Mouse (Mus musculus): Measurements from ENCODE around the gene Trmt44. TPM values are rescaled to one million over a fixed set of nuclear protein-coding genes. Genes with fewer than 3 reads are reported as not detected.

The Trmt44 gene
- total and polyA plus RNA-seq, 3 experiments, result 6.5 to 7.9 (median 7.5) TPM

GRCm38 (mm10) chr5:35606800-35607199, 31.9 kb upstream of the Trmt44 start:
- H3K4me2 ChIP-seq (ENCODE audit: insufficient read depth, low read depth, poor library complexity, severe bottlenecking), result no peak overlapping the region
- H3K4me3 ChIP-seq (replicated peaks in 1 of 3; ENCODE audit: low read depth in 2 of 3, low read length in 2 of 3, poor library complexity in 1 of 3), result no peak overlapping the region
- TF ChIP-seq E2F4 (IDR thresholded peaks at IDR 0.05; ENCODE audit: insufficient replicate concordance, low read depth, low read length), result no peak
- TF ChIP-seq ZMIZ1 (IDR thresholded peaks at IDR 0.05; ENCODE audit: low read depth, low read length), result no peak
- TF ChIP-seq RCOR1 (conservative IDR thresholded peaks at IDR 0.05; ENCODE audit: low read depth, low read length), result no peak
- TF ChIP-seq USF2 (conservative IDR thresholded peaks at IDR 0.05; ENCODE audit: low read depth, low read length), result no peak
- TF ChIP-seq USF1 (IDR thresholded peaks at IDR 0.05; ENCODE audit: low read depth, low read length), result no peak
- no peaks in the 10 kb centered on the region for H3K9me3 ChIP-seq (replicated peaks; ENCODE audit: low read length)
- no peak for DNase-seq (ENCODE audit: extremely low read depth)
- H3K9ac ChIP-seq (ENCODE audit: insufficient read depth, low read depth), result no peak overlapping the region
- dilution Hi-C loops (cut with MboI; ENCODE audit: extremely low pct_ligation_motif_present, extremely low pct_unique_long_range_greater_than_20kb, low sequenced_read_pairs) (no loop called here), in situ Hi-C loops (cut with MboI; ENCODE audit: low pct_ligation_motif_present, low pct_unique_long_range_greater_than_20kb, low sequenced_read_pairs) (no loop called here)
- H3K27me3 ChIP-seq (replicated peaks), result no peaks in the 10 kb centered on the region
- no peak overlapping the region for H3K27ac ChIP-seq (ENCODE audit: insufficient read depth, low read depth)
- no peaks in the 10 kb centered on the region for H3K79me2 ChIP-seq (replicated peaks; ENCODE audit: control insufficient read depth, extremely low read depth, insufficient read depth, poor library complexity, severe bottlenecking)
- peaks cover 54 to 98% of the 10 kb centered on the region in 2 experiments for H3K36me3 ChIP-seq (replicated peaks in 1 of 2; ENCODE audit: control insufficient read depth in 1 of 2, insufficient read depth in 1 of 2, low read length in 1 of 2)
- peaks cover 0 to 19% of the 10 kb centered on the region in 2 experiments; a peak in 2 of 4 replicates for H3K4me1 ChIP-seq (ENCODE audit: control insufficient read depth in 1 of 2, insufficient read depth in 2 of 2)

DNA sequence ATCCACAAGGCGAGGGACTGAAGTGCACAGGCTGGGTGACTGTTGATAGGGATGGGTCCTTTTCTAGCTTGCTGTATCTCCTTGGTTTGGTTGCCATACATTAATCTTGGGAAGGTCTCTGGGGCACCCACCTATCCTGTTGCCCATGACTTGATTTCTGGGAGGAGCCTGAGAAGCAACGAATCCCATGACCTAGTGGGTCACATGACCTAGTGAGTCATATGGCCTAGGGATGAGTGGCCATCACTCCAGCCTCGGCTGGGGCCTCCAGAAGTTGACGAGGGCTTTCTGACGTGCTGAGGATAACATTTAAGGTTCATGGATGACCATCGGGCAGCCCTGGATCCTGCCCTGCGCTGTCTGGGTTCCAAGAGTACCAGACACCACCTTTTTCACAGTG, 30.5 kb upstream of the Trmt44 start:
- H3K36me3 ChIP-seq (replicated peaks in 1 of 2; ENCODE audit: control insufficient read depth in 1 of 2, insufficient read depth in 1 of 2, low read length in 1 of 2), result peaks cover 53 to 96% of the 10 kb centered on the region in 2 experiments
- dilution Hi-C loops (cut with MboI; ENCODE audit: extremely low pct_ligation_motif_present, extremely low pct_unique_long_range_greater_than_20kb, low sequenced_read_pairs) (no loop called here), in situ Hi-C loops (cut with MboI; ENCODE audit: low pct_ligation_motif_present, low pct_unique_long_range_greater_than_20kb, low sequenced_read_pairs) (no loop called here)
- H3K27me3 ChIP-seq (replicated peaks), result no peaks in the 10 kb centered on the region
- H3K27ac ChIP-seq (ENCODE audit: insufficient read depth, low read depth), result no peak overlapping the region
- H3K4me2 ChIP-seq (ENCODE audit: insufficient read depth, low read depth, poor library complexity, severe bottlenecking), result no peak overlapping the region
- no peak overlapping the region for H3K9ac ChIP-seq (ENCODE audit: insufficient read depth, low read depth)
- no peak overlapping the region for H3K4me3 ChIP-seq (replicated peaks in 1 of 3; ENCODE audit: low read depth in 2 of 3, low read length in 2 of 3, poor library complexity in 1 of 3)
- no peak for DNase-seq (ENCODE audit: extremely low read depth)
- H3K4me1 ChIP-seq (ENCODE audit: control insufficient read depth in 1 of 2, insufficient read depth in 2 of 2), result peaks cover 0 to 19% of the 10 kb centered on the region in 2 experiments; a peak in 2 of 4 replicates
- no peaks in the 10 kb centered on the region for H3K9me3 ChIP-seq (replicated peaks; ENCODE audit: low read length)
- no peak for TF ChIP-seq PAX5 (IDR thresholded peaks at IDR 0.05; ENCODE audit: low read length)
- peak; percentile 13 for TF ChIP-seq USF1 (IDR thresholded peaks at IDR 0.05; ENCODE audit: low read depth, low read length)
- H3K79me2 ChIP-seq (replicated peaks; ENCODE audit: control insufficient read depth, extremely low read depth, insufficient read depth, poor library complexity, severe bottlenecking), result no peaks in the 10 kb centered on the region

GRCm38 (mm10) chr5:35601526-35601925, 26.7 kb upstream of the Trmt44 start:
- peaks cover 62 to 97% of the 10 kb centered on the region in 2 experiments for H3K36me3 ChIP-seq (replicated peaks in 1 of 2; ENCODE audit: control insufficient read depth in 1 of 2, insufficient read depth in 1 of 2, low read length in 1 of 2)
- no peaks in the 10 kb centered on the region for H3K4me1 ChIP-seq (ENCODE audit: control insufficient read depth in 1 of 2, insufficient read depth in 2 of 2)
- no peak overlapping the region for H3K4me2 ChIP-seq (ENCODE audit: insufficient read depth, low read depth, poor library complexity, severe bottlenecking)
- no peak for TF ChIP-seq ZMIZ1 (IDR thresholded peaks at IDR 0.05; ENCODE audit: low read depth, low read length)
- no peak for TF ChIP-seq NRF1 (IDR thresholded peaks at IDR 0.05; ENCODE audit: low read depth, low read length)
- no peak for TF ChIP-seq POLR2AphosphoS2 (IDR thresholded peaks at IDR 0.05; ENCODE audit: low read depth, low read length)
- TF ChIP-seq MYC (IDR thresholded peaks at IDR 0.05; ENCODE audit: low read depth, low read length), result no peak
- no peak for TF ChIP-seq ETS1 (conservative IDR thresholded peaks at IDR 0.05; ENCODE audit: low read depth, low read length)
- no peak for TF ChIP-seq ELF1 (IDR thresholded peaks at IDR 0.05; ENCODE audit: low read depth, low read length)
- no peak for TF ChIP-seq RCOR1 (conservative IDR thresholded peaks at IDR 0.05; ENCODE audit: low read depth, low read length)
- TF ChIP-seq CHD1 (IDR thresholded peaks at IDR 0.05; ENCODE audit: low read depth, low read length), result no peak
- H3K9me3 ChIP-seq (replicated peaks; ENCODE audit: low read length), result peaks cover 10% of the 10 kb centered on the region
- H3K27me3 ChIP-seq (replicated peaks), result no peaks in the 10 kb centered on the region
- in situ Hi-C loops (cut with MboI; ENCODE audit: low pct_ligation_motif_present, low pct_unique_long_range_greater_than_20kb, low sequenced_read_pairs) (no loop called here), dilution Hi-C loops (cut with MboI; ENCODE audit: extremely low pct_ligation_motif_present, extremely low pct_unique_long_range_greater_than_20kb, low sequenced_read_pairs) (no loop called here)
- H3K27ac ChIP-seq (ENCODE audit: insufficient read depth, low read depth), result no peak overlapping the region
- no peaks in the 10 kb centered on the region for H3K79me2 ChIP-seq (replicated peaks; ENCODE audit: control insufficient read depth, extremely low read depth, insufficient read depth, poor library complexity, severe bottlenecking)
- no peak for DNase-seq (ENCODE audit: extremely low read depth)
- H3K4me3 ChIP-seq (replicated peaks in 1 of 3; ENCODE audit: low read depth in 2 of 3, low read length in 2 of 3, poor library complexity in 1 of 3), result no peak overlapping the region
- H3K9ac ChIP-seq (ENCODE audit: insufficient read depth, low read depth), result no peak overlapping the region
